ENCODE assay signal across 8 mouse cellular contexts in genomic region chr5:74194841-74195613, GRCm38 (mm10). TPM values are rescaled to one million over a fixed set of nuclear protein-coding genes. Genes with fewer than 3 reads are reported as not detected.
DNase-seq lines count a peak whose midpoint lies in the region; ATAC-seq and TF ChIP-seq lines count a peak whose summit lies in the region.

Gene Rasl11b (plus strand): TSS chr5:74195286.

- TF ChIP-seq EP300 in heart, adult 2 months (IDR thresholded peaks at IDR 0.05; ENCODE audit: insufficient read depth, low read depth, low read length): 0 out of 2 replicates have a peak, but pooled peaks have one; percentile 39

- DNase-seq in A20 (ENCODE audit: low read depth, low spot score): peak; percentile 91
- DNase-seq in adrenal gland, postnatal 4 days (ENCODE audit: low spot score in 2 of 2): peak; percentile 89 to 96
- DNase-seq in heart, adult 2 months: peak; percentile 96 to 98
- peak; percentile 89 to 91 for DNase-seq in kidney, adult 8-10 months
- DNase-seq in spleen, postnatal 10 days (ENCODE audit: low spot score in 2 of 2): peak; percentile 76 to 90

- TF ChIP-seq POLR2A in heart, adult 2 months (IDR thresholded peaks at IDR 0.05; ENCODE audit: insufficient read depth, low read depth, low read length): peak; percentile 95

- intact Hi-C loops in heart, adult 2 months (cut with DNase I): loop anchor here (2.0 to 5.0 kb wide), 4 partner anchors 18 to 82 kb away; no protein-coding TSS in a partner anchor

- peak within 1 kb of the TSS; percentile 75 for H3K4me3 ChIP-seq in embryonic facial prominence, embryonic 13.5 days
- H3K4me3 ChIP-seq in heart, adult 2 months: peak within 1 kb of the TSS; percentile 90
- H3K4me3 ChIP-seq in limb, embryonic 12.5 days (replicated peaks): peak within 1 kb of the TSS; percentile 98
- peak within 1 kb of the TSS; percentile 84 for H3K4me3 ChIP-seq in midbrain, embryonic 15.5 days

- 0 out of 2 replicates have a peak, but pooled peaks cover 3% of the 10 kb centered on the region for H3K27me3 ChIP-seq in embryonic facial prominence, embryonic 13.5 days
- no peaks in the 10 kb centered on the region for H3K27me3 ChIP-seq in heart, adult 2 months (ENCODE audit: control insufficient read depth, insufficient read depth, low read length)
- no peaks in the 10 kb centered on the region for H3K27me3 ChIP-seq in limb, embryonic 12.5 days
- H3K27me3 ChIP-seq in midbrain, embryonic 15.5 days (replicated peaks): 0 out of 2 replicates have a peak, but pooled peaks cover 5% of the 10 kb centered on the region

- peak; percentile 73 for TF ChIP-seq CTCF in heart, adult 2 months (IDR thresholded peaks at IDR 0.05)

- peaks cover 30% of the 10 kb centered on the region for H3K36me3 ChIP-seq in embryonic facial prominence, embryonic 13.5 days
- peaks cover 10% of the 10 kb centered on the region for H3K36me3 ChIP-seq in heart, adult 2 months (ENCODE audit: control insufficient read depth, insufficient read depth, low read length)
- H3K36me3 ChIP-seq in limb, embryonic 12.5 days: peaks cover 37% of the 10 kb centered on the region
- H3K36me3 ChIP-seq in midbrain, embryonic 15.5 days (replicated peaks): no peaks in the 10 kb centered on the region

- peak within 1 kb of the TSS; percentile 91 for H3K27ac ChIP-seq in embryonic facial prominence, embryonic 13.5 days
- H3K27ac ChIP-seq in heart, adult 2 months: peak within 1 kb of the TSS; percentile 96
- H3K27ac ChIP-seq in limb, embryonic 12.5 days: peak within 1 kb of the TSS; percentile 95
- H3K27ac ChIP-seq in midbrain, embryonic 15.5 days: peak within 1 kb of the TSS; percentile 56

- no peaks in the 10 kb centered on the region for H3K9me3 ChIP-seq in embryonic facial prominence, embryonic 13.5 days
- H3K9me3 ChIP-seq in limb, embryonic 12.5 days: no peaks in the 10 kb centered on the region
- H3K9me3 ChIP-seq in midbrain, embryonic 15.5 days: no peaks in the 10 kb centered on the region

- WGBS in embryonic facial prominence, embryonic 13.5 days: under 1% methylated on average over 74 of the region's 82 CpGs
- WGBS in heart, adult 2 months: 2% methylated on average over 79 of the region's 82 CpGs
- WGBS in limb, embryonic 12.5 days: under 1% methylated on average over 81 of the region's 82 CpGs
- 0% methylated on average over 82 of the region's 82 CpGs for WGBS in midbrain, embryonic 15.5 days

- H3K79me2 ChIP-seq in heart, adult 2 months (replicated peaks; ENCODE audit: control insufficient read depth, insufficient read depth, low read length): no peaks in the 10 kb centered on the region

- peaks cover 72% of the 10 kb centered on the region for H3K4me1 ChIP-seq in embryonic facial prominence, embryonic 13.5 days
- H3K4me1 ChIP-seq in heart, adult 2 months (ENCODE audit: control insufficient read depth, insufficient read depth, low read length): peaks cover 11% of the 10 kb centered on the region
- H3K4me1 ChIP-seq in limb, embryonic 12.5 days (replicated peaks): peaks cover 66% of the 10 kb centered on the region
- H3K4me1 ChIP-seq in midbrain, embryonic 15.5 days: peaks cover 30% of the 10 kb centered on the region

- H3K4me2 ChIP-seq in embryonic facial prominence, embryonic 13.5 days: peak within 1 kb of the TSS; percentile 83
- H3K4me2 ChIP-seq in limb, embryonic 12.5 days: peak within 1 kb of the TSS; percentile 70
- peak within 1 kb of the TSS; percentile 91 for H3K4me2 ChIP-seq in midbrain, embryonic 15.5 days

- ATAC-seq in embryonic facial prominence, embryonic 13.5 days (ENCODE audit: insufficient number of reproducible peaks, insufficient read depth, low FRiP score, low TSS enrichment, low read depth): peak; percentile 87
- peak; percentile 84 for ATAC-seq in limb, embryonic 12.5 days (ENCODE audit: insufficient number of reproducible peaks, insufficient read depth, low FRiP score, low TSS enrichment, low read depth)
- peak; percentile 96 for ATAC-seq in midbrain, embryonic 15.5 days (replicated peaks)

- peak within 1 kb of the TSS; percentile 96 for H3K9ac ChIP-seq in embryonic facial prominence, embryonic 13.5 days
- H3K9ac ChIP-seq in heart, adult 2 months (ENCODE audit: low read depth, low read length): peak within 1 kb of the TSS; percentile 96
- peak within 1 kb of the TSS; percentile 99 for H3K9ac ChIP-seq in limb, embryonic 12.5 days (replicated peaks)
- peak within 1 kb of the TSS; percentile 82 for H3K9ac ChIP-seq in midbrain, embryonic 15.5 days

RNA-seq across cellular contexts. Expression of gene Rasl11b, which starts in this region (rescaled TPM):
- 10 to 100 TPM; 34.4 to 38.9 TPM for total RNA-seq in adrenal gland, postnatal 4 days (2021)
- 148 and 177 TPM in 2 replicates for polyA plus RNA-seq in embryonic facial prominence, embryonic 13.5 days (2015; fragmentation: Nextera tagmentation; extraction: Ambion mirVana)
- total RNA-seq in heart, adult 2 months (2021): 10 to 100 TPM; 27.8 to 28.9 TPM
- polyA plus RNA-seq in heart, adult 2 months (2012; rRNA removed): 31.3 and 44.4 TPM in 2 replicates
- 156 and 176 TPM in 2 replicates for polyA plus RNA-seq in limb, embryonic 12.5 days (2016; fragmentation: Nextera tagmentation; extraction: Ambion mirVana)
- 11.4 and 12.9 TPM in 2 replicates for polyA plus RNA-seq in midbrain, embryonic 15.5 days (2015; fragmentation: Nextera tagmentation; extraction: Ambion mirVana)

Comparison
In these comparisons a context has a peak if more than half of its experiments do, and no peak if none do; other contexts are left out.
1. Peak in every context shown above with its lines: DNase-seq, ATAC-seq, H3K4me3 ChIP-seq and H3K27ac ChIP-seq.